Mouse (Mus musculus): ENCODE measurements around the gene Noxo1.
"Not testable (repeated sequence)": the region's sequence is repeated elsewhere in the genome, so short reads cannot be mapped to it uniquely, and the experiment has no call there.

Gene Noxo1

DNA sequence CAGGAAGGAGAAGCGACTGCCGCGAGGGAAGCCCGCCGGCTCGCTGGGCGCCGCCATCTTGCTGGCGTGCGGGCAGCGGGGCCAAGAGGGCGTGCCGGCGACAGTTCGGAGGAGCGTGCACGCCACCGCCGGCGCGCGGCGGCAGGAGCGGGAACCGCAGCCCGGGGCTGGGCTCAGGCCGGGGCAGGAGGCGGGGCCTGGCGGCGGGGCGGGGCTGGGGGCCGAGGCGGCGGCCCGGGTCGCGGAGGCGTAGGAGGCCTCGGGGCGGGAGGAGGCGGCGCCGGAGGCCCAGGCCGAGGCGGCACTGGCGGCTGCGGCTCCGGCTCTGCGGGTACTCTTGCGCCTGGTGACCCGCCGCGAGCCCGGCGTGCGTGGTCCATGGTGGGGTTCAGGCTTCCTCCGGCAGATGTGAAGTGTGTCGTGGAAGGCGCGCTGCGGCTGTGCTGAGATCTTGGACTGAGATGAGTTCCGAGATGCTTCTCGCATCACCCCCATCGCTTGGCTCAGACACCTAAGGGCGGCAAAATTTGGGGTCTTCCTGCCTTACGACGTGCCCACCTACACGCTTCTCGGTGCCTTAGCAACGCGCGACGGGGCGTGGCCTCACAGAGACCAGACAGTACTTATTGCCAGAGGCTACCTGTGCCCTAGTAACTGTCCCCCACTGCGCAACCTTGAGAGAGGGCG is at the start of gene Noxo1, which contains the start of gene Gfer:
TSS of gene Noxo1 (plus strand) at position 224 of the 687 bp plus-strand sequence.
TSS of gene Gfer (minus strand) at position 146 of the 687 bp plus-strand sequence.
- in situ Hi-C loops (cut with MboI, MseI): no loop called here

DNA sequence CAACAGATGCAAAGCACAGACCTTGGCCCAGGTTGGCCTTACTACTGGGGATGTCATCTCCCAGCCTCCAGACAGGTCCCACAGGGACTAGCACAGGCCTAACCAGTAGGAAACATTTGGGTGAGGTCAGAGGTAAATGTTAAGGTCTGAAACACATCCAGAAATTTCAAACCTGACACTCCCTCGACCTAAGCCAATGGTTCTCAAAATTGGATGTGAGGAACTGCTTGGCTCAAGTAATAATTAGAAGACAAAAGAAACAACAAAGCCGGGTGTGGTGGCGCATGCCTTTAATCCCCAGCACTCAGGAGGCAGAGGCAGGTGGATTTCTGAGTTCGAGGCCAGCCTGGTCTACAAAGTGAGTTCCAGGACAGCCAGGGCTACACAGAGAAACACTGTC is 49.7 kb upstream of the Noxo1 start:
- in situ Hi-C loops (cut with MboI, MseI): no loop called here

DNA sequence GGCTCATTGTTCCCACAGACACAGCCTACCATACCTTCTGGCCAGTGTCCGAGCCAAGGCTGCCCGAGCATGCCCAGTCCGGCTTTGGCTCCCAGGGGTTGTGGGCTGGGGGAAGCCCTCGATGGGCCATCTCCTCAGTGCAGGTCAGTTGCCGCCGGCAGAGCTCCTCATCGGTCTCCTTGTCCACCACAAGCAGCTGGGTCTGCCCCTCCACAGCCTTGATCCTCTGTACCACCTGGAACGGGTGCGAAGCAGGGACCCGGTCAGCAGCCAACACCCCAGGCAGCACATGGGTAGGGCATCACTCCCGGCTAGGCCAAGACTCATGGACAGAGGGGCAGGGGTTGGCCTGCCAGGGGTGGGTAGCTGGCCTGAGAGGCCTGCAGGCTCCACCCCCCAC is 48.5 kb upstream of the Noxo1 start:
- in situ Hi-C loops (cut with MboI, MseI): no loop called here

DNA sequence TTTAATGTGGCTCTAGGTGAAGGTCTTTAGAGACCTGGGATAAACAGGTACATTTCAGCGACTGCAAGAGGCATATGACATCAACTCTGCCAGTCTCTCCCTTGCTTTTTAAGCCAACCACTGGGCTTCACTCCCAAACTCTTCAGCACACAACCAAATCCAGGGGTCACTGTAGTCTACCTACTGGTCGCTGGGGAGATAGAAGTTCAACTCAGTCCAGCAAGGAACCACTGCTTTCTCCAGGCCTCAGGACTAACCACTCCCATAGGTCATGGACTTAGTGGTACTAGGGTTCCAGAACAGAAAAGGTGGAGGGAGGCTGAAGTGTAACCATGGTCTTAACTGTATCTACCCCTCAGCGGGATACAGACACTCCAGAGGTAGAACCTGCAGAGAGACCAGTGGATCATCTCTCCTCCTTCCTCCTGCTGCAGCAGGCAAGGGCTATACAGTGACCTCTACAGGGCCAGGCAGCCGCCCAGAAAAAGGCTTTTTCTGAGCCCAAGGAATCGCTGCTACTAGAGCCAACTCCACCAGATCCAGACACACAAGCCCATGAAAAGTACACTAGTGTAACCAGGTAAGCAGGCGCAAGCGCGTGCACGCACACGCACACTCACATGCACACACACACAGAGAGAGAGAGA is 47.2 kb upstream of the Noxo1 start:
- in situ Hi-C loops (cut with MboI, MseI): no loop called here

DNA sequence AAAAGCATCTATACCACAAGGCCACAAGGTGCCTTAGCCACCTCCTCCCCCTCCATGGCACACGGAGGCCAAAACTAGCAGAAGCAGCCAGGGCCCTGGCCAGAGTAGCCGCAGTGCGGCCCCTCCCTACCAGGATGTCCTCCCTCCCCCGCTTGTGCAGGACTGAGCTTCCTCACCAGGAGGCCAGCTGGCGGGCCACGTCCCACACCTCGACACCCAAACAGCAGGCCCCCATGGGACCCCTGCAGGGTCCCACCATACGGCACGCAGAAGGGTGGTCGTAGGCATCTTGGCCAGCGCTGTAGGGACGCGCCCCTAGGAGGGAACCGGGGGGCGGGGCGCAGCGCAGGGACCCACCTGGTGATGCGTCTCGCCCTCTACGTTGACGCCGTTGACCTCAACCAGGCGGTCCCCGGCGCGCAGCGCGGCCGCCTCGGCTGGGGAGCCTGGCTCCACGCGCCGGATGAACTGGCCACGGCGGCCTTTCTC is 46.4 kb upstream of the Noxo1 start:
- in situ Hi-C loops (cut with MboI, MseI): no loop called here

DNA sequence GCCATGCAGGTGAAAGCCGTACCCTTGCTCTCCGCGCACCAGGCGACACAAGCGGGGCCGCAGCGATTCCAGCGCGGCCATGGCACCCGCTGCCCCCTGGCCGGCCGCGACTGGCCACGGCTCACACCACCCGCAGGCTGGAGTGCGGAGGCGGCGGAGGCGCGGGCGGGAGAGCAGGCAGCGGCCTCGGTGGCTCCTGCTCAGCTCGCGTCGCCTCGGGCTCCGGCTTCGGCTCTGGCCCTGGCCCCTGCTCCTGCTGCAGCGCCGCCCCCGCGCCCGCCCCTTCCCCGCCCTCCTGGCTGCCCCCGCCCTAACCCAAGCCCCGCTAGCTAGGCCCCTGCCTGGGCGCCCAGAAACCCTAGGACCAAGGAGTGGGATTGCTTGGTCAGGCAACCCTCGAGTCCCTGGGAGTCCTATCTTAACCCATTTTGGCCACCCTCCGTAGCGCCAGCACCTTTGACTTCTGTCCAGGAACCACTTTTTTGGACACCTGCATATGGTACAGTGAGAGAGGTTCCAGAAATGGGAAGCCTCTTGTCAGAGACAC is 45.9 kb upstream of the Noxo1 start, which contains the start of gene Slc9a3r2:
TSS of gene Slc9a3r2 (minus strand) at position 258 of the 547 bp plus-strand sequence.
- in situ Hi-C loops (cut with MboI, MseI): no loop called here

DNA sequence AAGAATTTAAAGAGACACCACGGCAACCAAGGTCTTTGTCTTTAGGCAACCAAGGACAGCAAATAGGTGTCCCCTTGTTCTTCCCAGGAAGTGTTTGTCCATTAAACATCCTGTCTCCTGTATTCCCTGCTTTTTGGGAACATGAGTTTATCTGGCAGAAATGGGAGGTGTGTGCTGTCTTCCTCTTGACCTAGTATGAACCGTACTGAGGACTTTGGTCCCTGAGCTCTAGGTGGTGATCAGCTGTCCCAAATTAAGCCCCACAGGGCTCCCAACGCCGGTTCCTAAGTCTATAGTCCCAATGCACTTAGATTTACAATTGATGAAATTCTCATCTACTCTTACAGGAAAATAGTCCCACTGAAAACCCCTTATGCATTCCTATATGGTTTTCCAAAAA is 45.3 kb upstream of the Noxo1 start:
- in situ Hi-C loops (cut with MboI, MseI): no loop called here

DNA sequence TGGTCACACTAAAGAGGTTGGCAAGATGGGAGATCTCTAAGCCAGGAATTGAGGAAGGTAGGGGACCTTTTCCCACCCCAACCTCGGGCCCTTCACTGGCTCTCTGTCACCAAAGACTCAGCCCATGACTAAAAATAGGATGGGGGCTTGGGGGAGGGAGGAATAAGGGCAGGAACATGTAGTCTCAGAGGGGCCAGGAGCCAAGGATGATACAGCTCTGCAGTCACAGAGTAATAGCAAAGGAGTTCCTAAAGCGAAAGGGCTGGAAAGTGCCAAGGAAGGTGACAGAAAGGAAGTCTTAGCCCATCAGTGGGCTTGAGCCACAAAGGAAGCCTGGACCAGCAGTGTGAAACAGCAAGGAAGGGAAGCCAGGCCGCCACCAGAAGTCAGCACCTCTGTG is 44.2 kb upstream of the Noxo1 start:
- in situ Hi-C loops (cut with MboI, MseI): no loop called here

DNA sequence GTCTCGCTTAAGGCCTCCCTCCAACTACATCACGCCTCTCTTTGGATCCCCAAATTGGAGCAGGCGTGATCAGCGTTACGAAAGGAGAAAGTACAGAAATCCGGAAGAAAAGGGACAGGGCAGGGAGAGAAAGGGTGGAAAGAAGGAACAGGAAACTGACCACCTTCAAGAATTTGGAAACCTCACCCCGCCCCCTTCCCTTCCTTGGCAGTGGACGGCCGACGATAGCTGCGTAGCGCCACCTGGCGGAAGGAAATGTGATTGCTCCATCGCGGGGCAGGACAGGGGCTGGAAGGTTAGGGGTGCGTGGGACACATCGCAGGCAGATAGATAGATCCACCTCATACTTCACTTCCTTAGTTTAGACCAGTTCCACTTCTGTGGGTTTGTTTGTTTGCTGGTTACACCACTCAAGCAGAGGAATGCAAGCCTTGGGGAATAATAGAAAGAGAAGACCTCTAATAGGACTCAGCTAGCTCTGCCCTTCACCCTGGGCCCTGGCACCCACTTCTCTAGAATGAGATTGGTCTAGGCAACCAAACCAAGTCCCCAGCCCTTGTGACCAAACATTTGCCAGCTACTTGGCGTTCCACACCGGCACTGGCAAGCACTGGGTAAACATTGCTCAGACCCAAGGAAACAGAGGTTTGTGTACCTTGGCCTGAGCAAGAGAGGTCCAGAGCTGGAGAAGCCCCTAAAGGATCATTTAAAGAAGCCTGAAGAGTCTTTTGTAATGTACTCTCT is 41.9 kb upstream of the Noxo1 start:
- in situ Hi-C loops (cut with MboI, MseI): no loop called here

DNA sequence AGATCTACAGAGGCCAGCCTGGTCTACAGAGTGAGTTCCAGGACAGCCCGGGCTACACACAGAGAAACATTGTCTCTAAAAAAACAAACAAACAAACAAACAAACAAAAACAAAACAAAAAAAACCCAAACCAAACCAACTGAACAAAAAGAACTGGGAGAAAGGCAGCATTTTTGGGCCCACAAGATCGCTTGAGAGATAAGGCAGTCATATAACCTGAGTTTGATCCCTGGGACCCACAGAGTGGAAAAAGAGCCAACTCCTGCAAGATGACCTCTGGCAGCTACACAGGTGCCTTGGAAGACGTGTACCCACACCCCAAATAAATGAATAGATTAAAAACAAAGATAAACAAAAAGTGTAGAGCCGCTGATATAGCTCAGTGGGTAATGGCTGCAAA is 41.1 kb upstream of the Noxo1 start:
- in situ Hi-C loops (cut with MboI, MseI): no loop called here

DNA sequence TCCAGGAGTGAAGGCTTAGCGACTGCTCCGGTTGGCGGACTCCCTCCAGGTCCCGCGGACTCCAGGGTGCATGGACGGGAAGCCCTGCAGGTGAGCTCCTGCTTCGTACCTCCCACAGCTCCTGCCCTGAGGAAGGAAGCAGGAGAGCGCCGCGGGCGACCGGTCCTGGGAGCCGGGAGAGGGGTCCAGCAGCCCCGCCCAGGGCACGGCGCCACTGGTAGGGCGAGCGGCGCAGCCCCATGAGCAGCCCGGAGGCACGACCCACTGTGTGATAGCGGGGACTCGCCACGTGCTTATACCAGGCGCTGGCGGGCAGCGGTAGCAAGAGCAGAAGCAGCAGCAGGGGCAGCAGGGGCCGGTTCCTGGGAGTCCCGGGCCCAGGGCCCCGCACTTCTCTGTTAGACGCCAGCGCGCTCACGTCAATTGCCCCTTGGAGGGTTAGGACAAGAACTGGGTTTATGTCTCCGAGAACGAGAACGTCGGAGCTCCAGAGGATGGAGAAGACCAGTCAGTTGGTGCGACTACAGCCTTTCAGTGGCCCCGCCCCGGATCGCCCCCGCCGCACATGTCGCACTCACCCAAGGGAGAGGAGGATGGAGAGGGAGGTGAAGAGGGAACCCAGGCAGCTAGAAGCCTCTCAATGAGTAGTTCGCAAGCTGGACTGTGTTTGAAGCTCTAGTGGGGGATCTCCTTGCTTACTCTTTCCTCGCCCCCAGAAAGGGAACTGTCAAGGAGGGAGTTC is 37.8 kb upstream of the Noxo1 start, which contains the start of gene Npw:
TSS of gene Npw (minus strand) at position 441 of the 742 bp plus-strand sequence.
- in situ Hi-C loops (cut with MboI, MseI): no loop called here

DNA sequence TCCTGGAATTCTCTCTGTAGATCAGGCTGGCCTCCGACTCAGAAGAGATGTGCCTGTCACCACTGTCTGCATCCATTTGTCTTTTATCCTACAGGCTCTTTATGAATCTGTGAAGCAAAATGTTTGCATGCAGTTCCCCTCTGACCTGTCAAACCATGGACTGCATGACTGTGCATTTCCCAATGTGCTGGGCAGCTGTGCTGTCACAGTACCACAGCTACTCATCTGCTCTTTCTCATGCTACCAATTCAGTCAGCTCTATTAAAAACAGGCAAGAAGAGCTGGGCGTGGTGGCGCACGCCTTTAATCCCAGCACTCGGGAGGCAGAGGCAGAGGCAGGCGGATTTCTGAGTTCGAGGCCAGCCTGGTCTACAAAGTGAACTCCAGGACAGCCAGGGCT is 29.0 kb upstream of the Noxo1 start:
- in situ Hi-C loops (cut with MboI, MseI): not testable (repeated sequence)

DNA sequence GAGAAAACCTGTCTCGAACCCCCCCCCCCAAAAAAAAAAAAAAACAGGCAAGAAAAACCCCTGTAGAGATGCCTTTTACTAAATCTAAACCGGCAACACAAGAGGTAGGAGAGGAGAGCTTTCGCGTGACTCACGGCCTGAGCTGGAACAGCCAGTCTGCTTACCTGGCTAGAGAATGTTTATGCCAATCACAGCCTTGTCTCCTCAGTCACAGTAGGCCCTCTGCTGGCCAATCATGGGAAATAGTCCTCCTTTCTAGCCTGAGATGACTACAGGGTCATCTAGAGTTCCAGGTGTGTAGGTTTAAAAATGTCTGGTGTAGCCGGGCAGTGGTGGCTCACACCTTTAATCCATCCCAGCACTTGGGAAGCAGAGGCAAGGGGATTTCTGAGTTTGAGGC is 28.6 kb upstream of the Noxo1 start:
- in situ Hi-C loops (cut with MboI, MseI): no loop called here

DNA sequence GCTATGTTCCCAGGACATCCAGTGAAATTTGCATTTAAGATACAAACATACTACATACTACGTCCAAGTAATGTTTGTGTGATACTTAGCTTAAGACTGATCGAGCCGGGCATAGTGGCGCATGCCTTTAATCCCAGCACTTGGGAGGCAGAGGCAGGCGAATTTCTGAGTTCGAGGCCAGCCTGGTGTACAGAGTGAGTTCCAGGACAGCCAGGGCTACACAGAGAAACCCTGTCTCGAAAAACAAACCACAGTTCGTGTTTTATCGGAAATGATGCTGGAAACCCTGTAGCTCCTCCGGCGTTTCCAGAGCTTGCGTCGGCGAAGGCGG is 26.9 kb upstream of the Noxo1 start:
- in situ Hi-C loops (cut with MboI, MseI): not testable (repeated sequence)

DNA sequence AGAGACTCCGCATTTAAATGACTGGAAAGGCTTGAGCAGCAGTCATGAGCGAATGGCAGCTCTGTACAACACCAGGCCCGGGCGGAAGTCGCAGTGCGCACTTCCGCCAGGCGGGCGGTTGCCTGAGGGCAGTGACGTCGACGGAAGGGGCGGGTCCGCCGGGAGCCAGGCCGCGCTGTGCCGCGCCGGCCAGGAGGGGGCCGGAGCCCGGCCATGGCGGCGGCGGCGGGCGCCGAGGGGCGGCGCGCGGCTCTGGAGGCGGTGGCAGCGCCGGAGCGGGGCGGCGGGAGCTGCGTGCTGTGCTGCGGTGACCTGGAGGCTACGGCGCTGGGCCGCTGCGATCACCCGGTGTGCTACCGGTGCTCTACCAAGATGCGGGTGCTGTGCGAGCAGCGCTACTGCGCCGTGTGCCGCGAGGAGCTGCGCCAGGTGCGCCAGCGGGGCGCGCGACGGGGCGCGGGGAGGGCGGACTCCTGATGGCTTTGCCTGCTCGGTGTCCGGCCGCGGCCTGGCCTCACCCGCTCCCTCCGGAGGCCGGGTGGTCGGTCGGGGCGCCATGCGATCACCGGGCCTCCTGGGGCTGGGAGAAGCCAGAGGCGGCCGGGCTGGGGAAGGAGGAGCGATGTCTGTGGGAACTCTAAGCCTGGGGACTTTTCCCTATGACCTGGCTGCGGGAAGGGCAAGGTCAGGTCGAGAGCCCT is 26.3 kb upstream of the Noxo1 start, which contains the start of gene Zfp598:
TSS of gene Zfp598 (plus strand) at position 143 of the 701 bp plus-strand sequence.
- in situ Hi-C loops (cut with MboI, MseI): no loop called here

DNA sequence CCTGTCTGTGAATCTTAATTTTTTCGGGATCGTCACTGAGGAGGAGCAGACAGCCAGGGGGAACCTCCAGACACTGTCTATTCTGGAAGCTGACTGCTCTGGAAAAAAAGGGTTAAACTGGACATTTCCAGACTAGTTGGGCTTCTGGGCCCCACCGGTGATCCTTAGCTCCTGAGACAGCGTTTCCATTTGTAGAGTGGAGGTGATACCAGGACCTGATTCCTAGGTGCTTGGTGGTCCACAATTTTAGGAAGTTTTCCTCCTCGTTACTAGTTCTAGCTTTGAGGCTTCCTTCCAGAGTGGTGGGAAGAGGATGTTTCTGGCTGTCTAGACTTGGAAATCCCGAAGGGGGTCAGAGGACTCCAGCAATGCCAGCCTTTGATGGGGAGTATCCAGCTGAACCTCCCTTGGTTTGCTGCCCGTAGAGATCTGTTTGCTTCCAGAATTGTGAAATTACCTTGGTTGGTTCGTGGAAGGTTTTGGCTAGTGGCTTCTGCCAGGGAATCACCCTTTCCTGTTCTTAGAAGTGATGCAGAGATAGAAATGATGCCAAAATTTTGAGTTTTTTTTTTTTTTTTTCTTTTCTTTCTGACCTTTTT is 25.7 kb upstream of the Noxo1 start:
- in situ Hi-C loops (cut with MboI, MseI): no loop called here

DNA sequence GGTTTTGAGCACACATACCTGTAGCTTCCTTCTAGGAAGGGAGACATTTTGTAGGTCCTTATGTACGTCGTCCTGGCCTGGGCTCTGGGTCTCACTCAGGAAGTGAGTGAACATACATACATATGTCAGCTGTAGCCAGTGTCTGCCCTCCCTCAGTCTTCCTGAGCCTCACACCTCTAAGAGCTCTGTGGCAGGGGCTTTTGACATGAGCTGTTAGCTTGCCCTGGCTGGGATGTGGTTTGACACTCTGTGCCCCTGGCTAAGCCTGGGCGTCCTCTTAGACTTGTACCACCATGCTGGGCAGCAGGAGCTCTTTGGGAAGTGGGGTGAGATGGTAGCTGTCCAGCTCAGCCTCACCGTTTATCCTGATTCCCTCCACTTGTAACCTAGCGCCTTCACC is 24.7 kb upstream of the Noxo1 start:
- in situ Hi-C loops (cut with MboI, MseI): no loop called here

DNA sequence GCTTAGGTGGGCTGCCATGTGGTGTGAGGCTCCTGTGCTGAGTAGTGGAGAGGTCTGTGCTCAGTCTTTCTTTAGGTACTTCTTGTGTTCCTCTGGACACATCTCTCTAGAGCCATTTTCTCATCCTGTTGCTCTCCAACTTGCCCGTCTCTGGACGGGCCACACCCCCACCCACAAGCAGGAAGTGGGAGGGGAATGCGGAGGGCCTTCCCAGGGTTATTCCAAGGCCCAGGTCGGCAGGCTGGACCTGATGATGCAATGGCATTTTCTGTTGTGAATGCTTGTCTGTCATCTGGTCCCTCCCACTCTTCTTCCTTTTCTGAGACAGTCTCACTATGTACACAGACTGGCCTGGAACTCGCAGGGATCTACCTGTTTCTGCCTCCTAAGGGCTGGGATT is 23.9 kb upstream of the Noxo1 start:
- in situ Hi-C loops (cut with MboI, MseI): no loop called here

DNA sequence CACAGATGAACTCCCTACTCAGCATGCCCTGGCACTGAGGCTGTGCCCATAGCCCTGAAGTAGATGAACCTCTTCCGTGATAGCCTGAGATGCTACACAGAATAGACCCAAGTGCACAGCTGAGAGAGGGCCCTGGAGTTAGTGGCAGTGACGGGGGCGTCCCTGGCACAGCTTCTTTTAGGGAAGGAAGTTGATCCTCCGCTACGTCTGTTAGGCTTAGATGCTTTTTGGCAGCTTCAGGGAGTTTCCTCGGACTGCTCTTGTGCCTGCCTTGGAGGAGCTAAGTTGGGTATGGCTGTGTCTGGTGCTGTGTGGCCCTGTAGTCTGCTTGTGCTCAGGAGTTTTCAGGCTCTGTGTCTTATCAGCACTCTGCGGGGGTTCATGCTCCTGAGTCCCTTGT is 21.8 kb upstream of the Noxo1 start:
- in situ Hi-C loops (cut with MboI, MseI): no loop called here

DNA sequence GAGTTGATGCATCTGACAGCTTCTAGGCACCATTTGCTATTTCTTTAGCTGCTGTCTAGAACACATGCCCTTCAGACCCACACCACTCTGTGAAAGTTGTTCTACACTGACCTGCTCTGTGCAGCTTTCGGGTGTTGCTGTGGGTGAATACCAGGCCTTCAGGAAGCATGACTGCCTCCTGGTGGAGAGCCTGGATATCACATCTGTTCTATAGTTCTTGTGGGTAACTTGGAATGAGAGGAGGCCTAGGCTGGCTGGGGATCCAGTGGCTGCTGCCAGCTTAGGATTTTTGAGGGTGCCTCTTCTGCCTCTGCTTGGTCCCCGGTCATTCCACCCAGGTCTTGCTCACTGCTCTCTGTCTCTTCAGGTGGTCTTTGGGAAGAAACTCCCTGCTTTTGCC is 19.8 kb upstream of the Noxo1 start:
- in situ Hi-C loops (cut with MboI, MseI): no loop called here

All from T-helper 2 cell (primary cell).